Mouse (Mus musculus): Measurements from ENCODE around the gene Ly6g5b.
"Not testable (repeated sequence)": the region's sequence is repeated elsewhere in the genome, so short reads cannot be mapped to it uniquely, and the experiment has no call there.

The Ly6g5b gene

GRCm38 (mm10) chr17:35139269-35139668, 24.0 kb upstream of the Ly6g5b start:
- DNase-seq (ENCODE audit: low read depth): no peak

- peak; percentile 62 for DNase-seq (ENCODE audit: low read depth)
These were observed 20.5 kb upstream of the Ly6g5b start for GRCm38 (mm10) chr17:35135591-35136320.

- peak; percentile 89 for DNase-seq (ENCODE audit: low read depth)
These were observed 19.8 kb upstream of the Ly6g5b start, which contains the start of gene Bag6 for GRCm38 (mm10) chr17:35134801-35135590. Gene Bag6 (plus strand): TSS chr17:35135178.

- DNase-seq (ENCODE audit: low read depth): no peak
These were observed 18.3 kb upstream of the Ly6g5b start for GRCm38 (mm10) chr17:35133517-35133916.

GRCm38 (mm10) chr17:35132174-35132560, 16.9 kb upstream of the Ly6g5b start:
- DNase-seq (ENCODE audit: low read depth): no peak

- DNase-seq (ENCODE audit: low read depth): no peak
These were observed 16.4 kb upstream of the Ly6g5b start, which contains the start of gene Apom for GRCm38 (mm10) chr17:35131500-35132173. Gene Apom (minus strand): TSS chr17:35132050.

GRCm38 (mm10) chr17:35131038-35131437, 15.8 kb upstream of the Ly6g5b start:
- no peak for DNase-seq (ENCODE audit: low read depth)

- DNase-seq (ENCODE audit: low read depth): no peak
These were observed 13.8 kb upstream of the Ly6g5b start for GRCm38 (mm10) chr17:35128996-35129395.

- no peak for DNase-seq (ENCODE audit: low read depth)
These were observed 11.8 kb upstream of the Ly6g5b start for GRCm38 (mm10) chr17:35127017-35127416.

GRCm38 (mm10) chr17:35126206-35126611, 11.0 kb upstream of the Ly6g5b start, which contains the start of gene D17H6S53E:
Gene D17H6S53E (plus strand): TSS chr17:35126373.
- DNase-seq (ENCODE audit: low read depth): no peak

GRCm38 (mm10) chr17:35125578-35125977, 10.3 kb upstream of the Ly6g5b start:
- DNase-seq (ENCODE audit: low read depth): no peak

- DNase-seq (ENCODE audit: low read depth): no peak
These were observed 9.9 kb upstream of the Ly6g5b start for GRCm38 (mm10) chr17:35125081-35125480.

GRCm38 (mm10) chr17:35124261-35124896, 9.2 kb upstream of the Ly6g5b start:
- not testable (repeated sequence) for DNase-seq (ENCODE audit: low read depth)

GRCm38 (mm10) chr17:35123287-35123686, 8.1 kb upstream of the Ly6g5b start:
- not testable (repeated sequence) for DNase-seq (ENCODE audit: low read depth)

GRCm38 (mm10) chr17:35121871-35122303, 6.7 kb upstream of the Ly6g5b start, which contains the start of gene Csnk2b:
Gene Csnk2b (minus strand): TSS chr17:35122053.
- DNase-seq (ENCODE audit: low read depth): peak; percentile 70

- peak; percentile 97 for DNase-seq (ENCODE audit: low read depth)
These were observed 6.0 kb upstream of the Ly6g5b start, which contains the start of gene Gpank1 for GRCm38 (mm10) chr17:35121143-35121799. Gene Gpank1 (plus strand): TSS chr17:35121455.

GRCm38 (mm10) chr17:35120745-35121142, 5.5 kb upstream of the Ly6g5b start:
- DNase-seq (ENCODE audit: low read depth): no peak

GRCm38 (mm10) chr17:35111774-35112173, 3.5 kb downstream of the Ly6g5b start:
- no peak for DNase-seq (ENCODE audit: low read depth)

GRCm38 (mm10) chr17:35108097-35108496, 7.1 kb downstream of the Ly6g5b start, which contains the start of gene Ly6g5c:
Gene Ly6g5c (plus strand): TSS chr17:35108279.
- no peak for DNase-seq (ENCODE audit: low read depth)

- DNase-seq (ENCODE audit: low read depth): no peak
These were observed 8.7 kb downstream of the Ly6g5b start for GRCm38 (mm10) chr17:35106522-35106921.
